Mouse (Mus musculus): Measurements from ENCODE around the gene Gm21477.
"Not testable (repeated sequence)": the region's sequence is repeated elsewhere in the genome, so short reads cannot be mapped to it uniquely, and the experiment has no call there.

The Gm21477 gene

DNA sequence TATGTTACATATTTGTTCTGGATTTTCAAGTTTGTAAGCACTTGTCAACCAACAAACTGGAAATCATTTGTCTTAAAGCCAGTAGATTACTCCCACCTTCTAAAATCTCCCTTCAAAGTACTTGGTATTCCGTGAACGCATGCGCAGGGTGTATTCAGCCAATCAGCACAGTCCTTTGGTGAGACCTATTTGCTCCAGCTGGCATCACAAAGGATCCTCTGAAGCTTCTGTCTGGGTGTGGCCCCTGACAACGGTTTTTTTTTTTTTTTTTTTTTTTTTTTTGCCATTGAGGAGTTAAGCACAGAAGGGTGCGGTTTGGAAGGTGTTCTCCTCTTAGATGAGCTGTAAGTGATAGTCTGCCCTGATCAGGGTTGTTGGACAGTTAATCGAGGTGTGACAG lies at the start of gene Gm21477:
Gm21477 (plus strand) TSS at position 301 of the 400 bp plus-strand sequence.
- not testable (repeated sequence) for DNase-seq

All from cerebellum, postnatal 36 days (tissue).